Mouse (Mus musculus) liver, embryonic 16.5 days (tissue): ENCODE data around the gene Ttc30b. TPM values are rescaled to one million over a fixed set of nuclear protein-coding genes. Genes with fewer than 3 reads are reported as not detected.

Source experiments
- ATAC-seq: fragments of 200-750 bp; cut with Nextera tagmentation; 2 replicates; pipeline ENCODE4 v1.8.0; 2017; ENCODE audit warnings: low read depth, mild to moderate bottlenecking, moderate number of reproducible peaks, moderate library complexity
- H3K27ac ChIP-seq: fragments of 300-500 bp; sonication (generic); 2 replicates; pipeline ENCODE4 v1.5.1; 2014; ENCODE audit warnings: mild to moderate bottlenecking, low read length
- H3K27me3 ChIP-seq: fragments of 300-500 bp; sonication (generic); 2 replicates; pipeline ENCODE4 v1.6.1; 2014; ENCODE audit warnings: low read depth, low read length, mixed read lengths; ENCODE audit not compliant: control insufficient read depth, insufficient read depth
- H3K36me3 ChIP-seq: fragments of 300-500 bp; sonication (generic); 2 replicates; pipeline ENCODE4 v1.6.1; 2014; ENCODE audit warnings: mild to moderate bottlenecking; ENCODE audit not compliant: control insufficient read depth, insufficient read depth
- H3K4me1 ChIP-seq: fragments of 300-500 bp; sonication (generic); 2 replicates; pipeline ENCODE4 v1.6.1; 2014; ENCODE audit warnings: low read depth, low read length, mixed read lengths; ENCODE audit not compliant: control insufficient read depth
- H3K4me2 ChIP-seq: fragments of 300-500 bp; sonication (generic); 2 replicates; pipeline ENCODE4 v1.6.1; 2014; ENCODE audit warnings: low read depth, low read length, mixed read lengths
- H3K4me3 ChIP-seq: fragments of 300-500 bp; sonication (generic); 2 replicates; pipeline ENCODE4 v1.5.1; 2014; ENCODE audit warnings: low read depth, mild to moderate bottlenecking, low read length
- H3K9ac ChIP-seq: fragments of 300-500 bp; sonication (generic); 2 replicates; pipeline ENCODE4 v1.6.1; 2014; ENCODE audit warnings: low read depth, low read length
- H3K9me3 ChIP-seq: fragments of 300-500 bp; sonication (generic); replicated peaks from 2 replicates; pipeline ENCODE4 v1.6.1; 2016; ENCODE audit warnings: low read length; ENCODE audit not compliant: control insufficient read depth
- WGBS: fragments of 180-500 bp; shearing (Covaris S2); extraction: QIAGEN DNeasy Blood & Tissue Kit; methylation state at CpG from one replicate; pipeline ENCODE4 v1.1.7; 2014; ENCODE audit not compliant: insufficient replicate concordance; 5-methylcytosine and 5-hydroxymethylcytosine counted together
- polyA plus RNA-seq: library from polyadenylated mRNA; unstranded; fragments of >200 nt; fragmentation: Nextera tagmentation; extraction: Ambion mirVana; gene quantifications from 2 replicates; pipeline ENCODE4 v1.2.1, GENCODE M21; 2015

Gene Ttc30b
- polyA plus RNA-seq, 1 experiment from 2014 or later = 1.2 TPM

- Histone ChIP-seq H3K4me3 (no peak overlapping the region), H3K9ac (no peak overlapping the region), H3K36me3 (no peaks in the 10 kb centered on the region), H3K4me2 (no peak overlapping the region), H3K9me3 (no peaks in the 10 kb centered on the region), H3K4me1 (no peaks in the 10 kb centered on the region), H3K27ac (no peak overlapping the region), H3K27me3 (no peaks in the 10 kb centered on the region)
- 81% methylated on average over 6 of the region's 6 CpGs for WGBS
- no peak for ATAC-seq
These were observed 8.5 kb downstream of the Ttc30b start for GRCm38 (mm10) chr2:75929786-75930444.

- H3K4me3 ChIP-seq = no peak overlapping the region
- no peaks in the 10 kb centered on the region for H3K9me3 ChIP-seq
- no peak overlapping the region for H3K9ac ChIP-seq
- no peaks in the 10 kb centered on the region for H3K36me3 ChIP-seq
- H3K4me2 ChIP-seq = no peak overlapping the region
- no peaks in the 10 kb centered on the region for H3K27me3 ChIP-seq
- no peak for ATAC-seq
- WGBS = 76% methylated on average over 2 of the region's 2 CpGs
- no peak overlapping the region for H3K27ac ChIP-seq
- no peaks in the 10 kb centered on the region for H3K4me1 ChIP-seq
These were observed 9.2 kb downstream of the Ttc30b start for GRCm38 (mm10) chr2:75929141-75929540.

DNA sequence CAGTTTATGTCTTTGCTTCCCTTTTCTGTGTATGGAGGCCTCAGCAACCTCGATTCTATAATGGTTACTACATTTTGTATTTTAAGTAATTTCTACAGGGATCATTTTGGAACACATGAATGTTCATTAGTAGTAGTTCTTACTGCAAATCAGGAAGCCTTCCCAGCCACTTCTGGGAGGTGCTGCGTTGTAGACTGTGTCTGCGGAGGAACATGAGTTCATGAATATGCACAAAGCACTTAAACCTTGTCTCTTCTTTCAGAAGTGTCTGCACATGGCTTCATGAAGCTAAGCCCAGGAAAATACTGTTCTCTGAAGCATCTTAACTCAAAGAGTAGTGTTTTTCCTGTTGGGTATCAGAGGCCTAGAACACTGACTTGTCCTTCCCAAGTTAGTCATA, 10.4 kb downstream of the Ttc30b start:
- H3K9ac ChIP-seq = no peak overlapping the region
- H3K4me1 ChIP-seq = no peaks in the 10 kb centered on the region
- ATAC-seq = no peak
- H3K4me2 ChIP-seq = no peak overlapping the region
- no peak overlapping the region for H3K27ac ChIP-seq
- no peak overlapping the region for H3K4me3 ChIP-seq
- WGBS = 74% methylated on average over 3 of the region's 3 CpGs
- no peaks in the 10 kb centered on the region for H3K9me3 ChIP-seq
- H3K36me3 ChIP-seq = no peaks in the 10 kb centered on the region
- H3K27me3 ChIP-seq = no peaks in the 10 kb centered on the region

GRCm38 (mm10) chr2:75926061-75926460, 12.3 kb downstream of the Ttc30b start:
- Histone ChIP-seq H3K36me3 (no peaks in the 10 kb centered on the region), H3K9ac (no peak overlapping the region), H3K27me3 (no peaks in the 10 kb centered on the region), H3K4me1 (no peaks in the 10 kb centered on the region), H3K27ac (no peak overlapping the region), H3K9me3 (no peaks in the 10 kb centered on the region), H3K4me3 (no peak overlapping the region), H3K4me2 (no peak overlapping the region)
- 74% methylated on average over 5 of the region's 5 CpGs for WGBS
- ATAC-seq = no peak

DNA sequence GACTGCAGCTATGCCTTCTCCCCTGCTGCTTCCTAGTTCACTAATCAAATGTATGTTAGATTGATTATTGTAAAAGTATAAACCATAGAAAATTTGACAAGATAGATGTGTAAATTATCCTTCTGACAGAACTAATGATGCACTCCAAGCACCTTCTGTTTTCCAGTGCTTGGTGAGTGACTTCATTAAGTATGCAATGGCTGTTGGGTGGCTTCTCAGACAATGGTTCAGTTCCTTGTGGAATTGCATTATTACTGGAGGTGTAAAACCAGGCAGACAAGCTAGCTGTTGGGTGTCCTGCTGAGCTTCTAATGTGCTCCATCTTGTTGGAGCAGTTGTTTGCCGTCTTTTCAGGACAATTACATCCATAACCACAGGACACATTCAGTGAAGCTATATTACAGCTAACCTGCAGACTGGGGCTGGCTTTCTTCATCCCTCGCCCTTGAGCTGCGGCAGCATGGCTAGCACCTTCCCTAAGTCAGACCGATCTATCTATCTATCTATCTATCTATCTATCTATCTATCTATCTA, 14.5 kb downstream of the Ttc30b start:
- Histone ChIP-seq H3K9me3 (no peaks in the 10 kb centered on the region), H3K4me2 (no peak overlapping the region), H3K4me3 (no peak overlapping the region), H3K27ac (no peak overlapping the region), H3K36me3 (no peaks in the 10 kb centered on the region), H3K4me1 (no peaks in the 10 kb centered on the region), H3K27me3 (no peaks in the 10 kb centered on the region), H3K9ac (no peak overlapping the region)
- 82% methylated on average over 4 of the region's 4 CpGs for WGBS
- no peak for ATAC-seq

DNA sequence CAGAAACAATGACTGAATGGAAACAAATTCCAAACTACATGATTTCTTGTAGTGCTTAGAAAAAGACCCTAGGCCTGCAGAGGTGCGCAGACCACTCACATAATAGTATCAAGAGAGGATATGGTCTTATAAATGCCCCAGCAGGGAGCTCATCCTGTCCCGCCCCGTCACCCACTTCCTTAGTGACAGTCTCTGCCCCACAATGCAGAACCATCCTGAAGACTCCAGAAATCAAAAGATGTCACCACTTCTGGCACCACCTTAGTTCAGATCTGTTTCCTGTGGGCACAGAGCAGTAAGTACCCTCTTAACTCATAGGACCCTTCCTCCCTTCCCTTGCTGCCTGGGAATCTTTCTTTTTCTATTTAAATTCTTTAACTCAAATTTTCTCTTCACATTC, 23.3 kb downstream of the Ttc30b start:
- H3K4me3 ChIP-seq = no peak overlapping the region
- H3K9ac ChIP-seq = no peak overlapping the region
- ATAC-seq = no peak
- no peak overlapping the region for H3K4me2 ChIP-seq
- no peaks in the 10 kb centered on the region; the same call in 1 of the 2 replicates for H3K36me3 ChIP-seq
- H3K27ac ChIP-seq = no peak overlapping the region
- 79% methylated on average over 3 of the region's 3 CpGs for WGBS
- no peaks in the 10 kb centered on the region for H3K4me1 ChIP-seq
- no peaks in the 10 kb centered on the region for H3K27me3 ChIP-seq
- no peaks in the 10 kb centered on the region for H3K9me3 ChIP-seq

DNA sequence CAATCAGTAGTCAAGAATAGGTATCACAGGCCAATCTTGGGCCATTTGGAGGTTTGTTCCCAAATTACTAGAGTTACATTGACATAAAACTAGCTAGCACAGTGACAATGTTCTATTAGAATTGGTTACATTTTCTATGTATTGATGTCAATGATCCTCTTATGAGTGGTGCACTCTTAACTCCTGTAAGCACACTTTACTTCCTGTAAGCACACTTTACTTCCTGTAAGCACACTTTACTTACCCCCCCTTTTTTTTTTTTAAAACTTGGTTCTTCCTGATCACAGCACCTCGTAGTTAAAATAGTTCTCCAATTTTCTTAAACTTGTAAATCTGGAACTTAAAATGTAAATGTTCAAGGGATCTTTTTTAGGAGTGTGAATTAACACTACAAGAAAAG, 31.2 kb downstream of the Ttc30b start:
- Histone ChIP-seq H3K9me3 (no peaks in the 10 kb centered on the region), H3K27me3 (no peaks in the 10 kb centered on the region), H3K4me3 (no peak overlapping the region), H3K27ac (no peak overlapping the region), H3K36me3 (peaks cover 4% of the 10 kb centered on the region; the same call in 1 of the 2 replicates), H3K9ac (no peak overlapping the region), H3K4me1 (no peaks in the 10 kb centered on the region), H3K4me2 (no peak overlapping the region)
- WGBS = 48% methylated on average over 1 of the region's 1 CpGs
- no peak for ATAC-seq

- H3K9me3 ChIP-seq = no peaks in the 10 kb centered on the region
These were observed 36.5 kb downstream of the Ttc30b start for GRCm38 (mm10) chr2:75901869-75902268.

DNA sequence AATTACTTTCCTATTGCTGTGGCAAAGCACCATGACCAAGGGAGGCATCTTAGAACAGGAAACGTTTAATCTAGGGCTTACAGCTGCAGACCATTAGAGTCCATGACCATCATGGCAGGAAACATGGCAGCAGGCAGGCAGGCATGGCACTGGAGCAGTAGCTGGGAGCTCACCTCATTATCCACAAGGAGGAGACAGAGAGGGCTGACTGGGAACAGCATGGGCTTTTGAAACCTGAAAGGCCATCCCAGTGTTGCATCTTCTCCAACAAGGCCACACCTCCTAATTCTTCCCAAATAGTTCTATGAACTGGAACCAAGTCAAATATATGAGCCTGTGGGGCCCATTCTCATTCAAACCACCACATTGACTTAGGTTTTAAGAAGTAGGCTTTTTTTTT, 38.1 kb downstream of the Ttc30b start:
- H3K36me3 ChIP-seq = peaks cover 19% of the 10 kb centered on the region
- H3K27ac ChIP-seq = no peak overlapping the region
- no peaks in the 10 kb centered on the region for H3K27me3 ChIP-seq
- H3K9ac ChIP-seq = no peak overlapping the region
- no peaks in the 10 kb centered on the region for H3K4me1 ChIP-seq
- no peak for ATAC-seq
- H3K9me3 ChIP-seq = no peaks in the 10 kb centered on the region
- H3K4me2 ChIP-seq = no peak overlapping the region
- H3K4me3 ChIP-seq = no peak overlapping the region
- WGBS = 73% methylated on average over 1 of the region's 1 CpGs

More at GRCm38 (mm10) chr2:75901869-75902268, 36.5 kb downstream of the Ttc30b start:
- Histone ChIP-seq H3K4me3 (no peak overlapping the region), H3K27me3 (no peaks in the 10 kb centered on the region), H3K36me3 (peaks cover 17% of the 10 kb centered on the region), H3K4me1 (no peaks in the 10 kb centered on the region), H3K9ac (no peak overlapping the region), H3K27ac (no peak overlapping the region), H3K4me2 (no peak overlapping the region)
- no peak for ATAC-seq
- WGBS = 64% methylated on average over 9 of the region's 9 CpGs
